Mouse (Mus musculus) c-Kit-positive CD71-positive TER-119-positive erythroid progenitor cells, embryonic 14.5 days (primary cell): ENCODE data around the gene Kctd13.

Experiments used
- DNase-seq: peaks from one replicate; pipeline ENCODE4 v3.0.0-alpha.2; 2013; ENCODE audit warnings: low spot score

The Kctd13 gene

GRCm38 (mm10) chr7:126983113-126983512, 54.4 kb downstream of the Kctd13 start:
- DNase-seq, result no peak

- DNase-seq, result no peak
These were observed 56.2 kb downstream of the Kctd13 start for GRCm38 (mm10) chr7:126984667-126985444.

GRCm38 (mm10) chr7:126986319-126986718, 57.6 kb downstream of the Kctd13 start:
- no peak for DNase-seq

- DNase-seq, result no peak
These were observed 60.1 kb downstream of the Kctd13 start for GRCm38 (mm10) chr7:126988816-126989215.
